Mouse (Mus musculus) G1E-ER4 (cell line): ENCODE measurements around the gene Ccdc141. TPM values are rescaled to one million over a fixed set of nuclear protein-coding genes. Genes with fewer than 3 reads are reported as not detected.

Experiments used
- GATA1 ChIP-seq: IDR thresholded peaks from one replicate; pipeline ENCODE4 v1.8.0; 2012; ENCODE audit warnings: low read length, inconsistent platforms
- polyA plus RNA-seq: library from polyadenylated mRNA; stranded (reverse); fragments of >175 nt; gene quantifications from 2 replicates; pipeline ENCODE4 v1.2.3, GENCODE M21; 2012

Gene Ccdc141
- not detected in 2 replicates for polyA plus RNA-seq

DNA sequence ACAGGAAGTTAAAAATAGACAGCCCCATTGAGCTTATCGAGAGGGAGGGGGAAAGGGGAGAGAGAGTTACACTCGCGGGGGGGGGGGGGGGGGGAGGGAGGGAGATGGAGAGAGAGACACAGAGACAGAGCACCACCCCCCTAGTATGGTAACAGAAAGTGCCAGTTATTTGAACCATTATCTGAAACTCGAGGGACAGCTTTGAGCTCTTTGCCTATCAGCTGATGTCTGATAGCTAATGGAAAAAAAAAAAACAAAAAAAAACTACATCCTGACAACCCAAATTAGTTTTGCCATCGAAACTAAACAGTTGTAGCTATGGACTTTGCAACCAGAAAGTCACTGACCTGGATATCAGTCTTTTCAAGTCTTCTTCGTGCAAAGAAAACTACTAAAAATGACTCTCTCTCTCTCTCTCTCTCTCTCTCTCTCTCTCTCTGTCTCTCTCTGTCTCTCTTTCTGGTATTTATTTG, at the start of gene Ccdc141:
Ccdc141 (minus strand) TSS at position 4 of the 473 bp plus-strand sequence.
- TF ChIP-seq GATA1: no peak

- TF ChIP-seq GATA1: no peak
These were observed 42.4 kb upstream of the Ccdc141 start for GRCm38 (mm10) chr2:77212885-77213284.

- no peak for TF ChIP-seq GATA1
These were observed 36.5 kb upstream of the Ccdc141 start for GRCm38 (mm10) chr2:77206951-77207350.

DNA sequence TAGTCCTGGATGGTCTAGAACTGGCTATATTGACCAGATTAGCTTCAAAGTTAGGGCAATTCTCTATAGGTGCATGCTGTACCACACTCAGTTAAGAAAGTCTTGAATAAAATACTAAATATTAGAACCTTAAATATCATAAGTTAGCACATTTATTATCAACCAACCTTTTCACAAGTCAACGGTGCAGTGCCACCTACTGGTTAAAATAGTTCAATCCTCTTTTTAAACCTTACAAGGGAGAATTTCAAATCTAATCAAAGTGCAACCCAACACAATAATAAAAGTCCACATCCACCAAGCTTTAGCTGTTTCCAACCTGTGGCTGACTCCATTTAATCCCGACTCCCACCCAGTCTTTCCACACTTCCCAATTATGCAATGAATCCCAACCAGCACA, 33.5 kb upstream of the Ccdc141 start:
- TF ChIP-seq GATA1: no peak

GRCm38 (mm10) chr2:77201900-77202299, 31.5 kb upstream of the Ccdc141 start:
- TF ChIP-seq GATA1: no peak

GRCm38 (mm10) chr2:77200958-77201614, 30.6 kb upstream of the Ccdc141 start:
- TF ChIP-seq GATA1: no peak

- no peak for TF ChIP-seq GATA1
These were observed 29.9 kb upstream of the Ccdc141 start for GRCm38 (mm10) chr2:77200379-77200778.

GRCm38 (mm10) chr2:77198246-77198645, 27.8 kb upstream of the Ccdc141 start:
- no peak for TF ChIP-seq GATA1

- TF ChIP-seq GATA1: no peak
These were observed 26.4 kb upstream of the Ccdc141 start for GRCm38 (mm10) chr2:77196819-77197218.

DNA sequence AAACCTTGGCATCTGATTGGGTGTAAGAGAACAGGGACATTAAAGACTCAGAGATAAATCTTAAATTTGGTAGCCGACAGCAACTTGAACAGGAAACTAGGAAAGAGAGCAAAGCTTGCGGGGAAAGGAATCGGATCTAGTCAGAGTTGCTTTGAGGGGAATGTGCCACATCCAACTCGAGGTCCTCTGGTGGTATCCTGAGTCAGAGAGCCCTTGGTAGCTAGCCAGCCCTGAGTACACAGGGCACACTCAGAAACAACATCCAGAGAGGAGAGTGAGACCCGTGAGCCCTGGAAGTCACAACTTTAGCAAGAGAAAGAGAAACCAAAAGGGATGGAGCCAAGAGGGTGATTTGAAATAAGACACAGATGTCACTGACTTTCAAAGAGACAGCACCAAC, 24.6 kb upstream of the Ccdc141 start:
- TF ChIP-seq GATA1: no peak

GRCm38 (mm10) chr2:77191811-77192210, 21.4 kb upstream of the Ccdc141 start:
- TF ChIP-seq GATA1: no peak

DNA sequence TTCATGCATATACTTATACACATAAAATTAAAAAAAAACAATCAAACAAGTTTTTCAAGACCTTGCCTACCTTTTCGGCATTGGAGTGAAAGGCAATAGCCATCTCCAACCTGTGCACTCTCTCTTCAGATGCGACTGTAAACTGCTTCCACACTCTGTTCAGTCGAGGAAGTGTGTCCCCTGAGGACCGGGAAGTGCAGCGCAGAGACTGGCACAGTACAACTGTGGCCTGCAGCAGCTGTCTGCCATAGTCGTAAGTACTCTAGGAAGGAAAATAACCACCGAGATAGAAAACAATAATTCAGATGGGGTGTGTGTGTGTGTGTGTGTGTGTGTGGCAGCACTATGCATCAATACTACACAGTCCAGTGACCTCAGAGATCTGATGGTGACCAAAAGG, 20.5 kb upstream of the Ccdc141 start:
- no peak for TF ChIP-seq GATA1

DNA sequence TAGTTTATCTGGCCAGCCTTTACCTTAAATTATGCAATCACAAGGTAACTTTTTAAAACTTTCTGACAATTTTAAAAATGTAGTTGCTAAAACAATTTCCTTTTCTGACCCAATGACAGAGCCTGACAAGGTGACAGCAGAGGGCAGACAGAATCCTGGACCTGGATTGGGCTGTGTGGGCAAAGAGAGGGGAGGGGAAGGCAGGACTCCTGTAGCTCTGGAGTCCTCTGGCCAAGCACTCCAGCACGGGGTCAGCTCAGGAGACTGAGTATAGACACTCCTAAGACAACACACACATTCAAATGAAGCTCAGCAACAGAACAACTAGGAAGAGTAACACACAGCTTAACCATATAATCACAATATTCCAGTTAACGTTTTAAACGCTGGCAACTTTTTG, 19.9 kb upstream of the Ccdc141 start:
- no peak for TF ChIP-seq GATA1

- TF ChIP-seq GATA1: no peak
These were observed 19.2 kb upstream of the Ccdc141 start for GRCm38 (mm10) chr2:77189671-77190070.

- TF ChIP-seq GATA1: no peak
These were observed 17.1 kb upstream of the Ccdc141 start for GRCm38 (mm10) chr2:77187501-77187900.

DNA sequence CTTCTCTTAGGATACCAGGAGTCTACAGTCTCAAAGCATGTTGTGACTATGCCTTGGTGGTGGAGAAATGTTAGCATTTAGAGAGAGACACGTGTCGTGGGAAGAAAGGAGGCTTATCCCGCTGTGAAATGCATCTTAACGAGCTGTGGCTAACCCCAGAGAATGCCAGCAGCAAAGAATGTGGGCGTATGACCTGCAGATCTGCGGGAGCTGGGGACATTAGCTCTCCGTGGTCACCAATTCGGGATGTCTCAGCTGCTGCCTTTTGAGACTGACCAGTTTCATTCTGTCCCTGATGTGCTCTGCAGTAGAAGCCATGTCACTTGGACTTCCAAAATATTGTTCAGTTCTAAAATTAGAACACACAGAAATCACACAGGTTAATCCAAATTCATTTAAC, 16.5 kb upstream of the Ccdc141 start:
- no peak for TF ChIP-seq GATA1

DNA sequence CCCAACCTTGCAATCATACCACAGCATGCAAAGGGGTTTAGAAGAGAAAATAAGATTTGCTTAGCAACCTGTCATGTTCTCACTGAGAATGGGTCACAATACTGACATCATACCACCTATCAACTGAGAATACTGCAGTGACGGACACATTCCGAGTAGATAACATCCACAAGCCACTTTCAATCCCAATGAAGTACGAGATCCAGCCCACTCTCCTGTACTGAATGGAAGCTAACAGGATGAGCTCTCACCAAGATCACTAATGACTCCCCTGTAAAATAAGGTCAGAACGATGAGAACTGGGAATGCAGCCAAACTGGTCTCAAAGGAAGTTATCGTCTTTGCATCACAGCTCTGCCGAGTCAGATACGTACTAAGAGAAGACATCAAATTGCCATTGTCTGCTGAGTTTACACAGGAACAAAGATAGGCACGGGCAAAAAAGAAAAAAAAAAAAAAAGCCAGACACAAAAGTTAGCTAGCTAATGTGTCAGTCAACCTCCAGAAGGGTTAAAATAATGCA, 13.7 kb upstream of the Ccdc141 start:
- no peak for TF ChIP-seq GATA1
